Mouse (Mus musculus): ENCODE data around the gene Rorc.

DNA sequence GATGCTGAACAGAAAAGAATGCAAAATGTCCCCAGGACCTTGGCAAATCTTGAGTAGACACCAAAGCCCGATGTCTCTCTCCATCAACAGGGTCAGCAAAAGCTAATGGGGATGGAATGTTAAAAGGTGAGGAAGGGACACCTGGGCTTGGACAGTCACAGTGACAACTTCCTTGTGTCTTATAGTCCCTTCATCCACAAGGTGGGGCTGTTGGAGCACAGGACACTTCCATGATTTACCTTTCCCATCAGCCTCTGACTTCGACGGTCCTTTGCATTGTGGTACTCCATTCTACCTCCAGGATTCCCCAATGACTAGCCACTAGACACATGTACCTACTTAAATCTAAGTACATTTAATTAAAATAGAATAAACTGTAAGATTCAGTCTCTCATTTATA is 43.9 kb upstream of the Rorc start:
- peak; percentile 61 for TF ChIP-seq CTCF (IDR thresholded peaks at IDR 0.05)
- no peak for TF ChIP-seq EP300 (IDR thresholded peaks at IDR 0.05)

Data from lung, postnatal 0 days (tissue).